Mouse (Mus musculus): ENCODE data around the gene Magi1.
A peak's percentile ranks its signal among the peaks of the same experiment; 100 is the strongest.

Magi1 gene

GRCm38 (mm10) chr6:93985111-93985510, 298.6 kb downstream of the Magi1 start:
- peak; percentile 29 for DNase-seq (ENCODE audit: extremely low spot score, low spot score)

- DNase-seq (ENCODE audit: extremely low spot score, low spot score) = no peak
Observed at GRCm38 (mm10) chr6:93983551-93983950, 300.2 kb downstream of the Magi1 start.

- DNase-seq (ENCODE audit: extremely low spot score, low spot score) = no peak
Observed at GRCm38 (mm10) chr6:93981211-93981610, 302.5 kb downstream of the Magi1 start.

- DNase-seq (ENCODE audit: extremely low spot score, low spot score) = no peak
Observed at GRCm38 (mm10) chr6:93979241-93979640, 304.5 kb downstream of the Magi1 start.

- no peak for DNase-seq (ENCODE audit: extremely low spot score, low spot score)
Observed at GRCm38 (mm10) chr6:93968721-93969120, 315.0 kb downstream of the Magi1 start.

- DNase-seq (ENCODE audit: extremely low spot score, low spot score) = no peak
Observed at GRCm38 (mm10) chr6:93962757-93963336, 320.9 kb downstream of the Magi1 start.

- DNase-seq (ENCODE audit: extremely low spot score, low spot score) = no peak
Observed at GRCm38 (mm10) chr6:93961782-93962181, 321.9 kb downstream of the Magi1 start.

- DNase-seq (ENCODE audit: extremely low spot score, low spot score) = no peak
Observed at GRCm38 (mm10) chr6:93957172-93957571, 326.5 kb downstream of the Magi1 start.

GRCm38 (mm10) chr6:93946612-93947011, 337.1 kb downstream of the Magi1 start:
- no peak for DNase-seq (ENCODE audit: extremely low spot score, low spot score)

GRCm38 (mm10) chr6:93936359-93936758, 347.4 kb downstream of the Magi1 start:
- DNase-seq (ENCODE audit: extremely low spot score, low spot score) = no peak

- DNase-seq (ENCODE audit: extremely low spot score, low spot score) = no peak
Observed at GRCm38 (mm10) chr6:93935793-93936192, 347.9 kb downstream of the Magi1 start.

- no peak for DNase-seq (ENCODE audit: extremely low spot score, low spot score)
Observed at GRCm38 (mm10) chr6:93934700-93935099, 349.0 kb downstream of the Magi1 start.

- DNase-seq (ENCODE audit: extremely low spot score, low spot score) = no peak
Observed at GRCm38 (mm10) chr6:93924568-93924967, 359.1 kb downstream of the Magi1 start.

- DNase-seq (ENCODE audit: extremely low spot score, low spot score) = no peak
Observed at GRCm38 (mm10) chr6:93923972-93924371, 359.7 kb downstream of the Magi1 start.

- no peak for DNase-seq (ENCODE audit: extremely low spot score, low spot score)
Observed at GRCm38 (mm10) chr6:93923351-93923750, 360.4 kb downstream of the Magi1 start.

- DNase-seq (ENCODE audit: extremely low spot score, low spot score) = no peak
Observed at GRCm38 (mm10) chr6:93922931-93923330, 360.8 kb downstream of the Magi1 start.

GRCm38 (mm10) chr6:93913226-93913861, 370.4 kb downstream of the Magi1 start:
- DNase-seq (ENCODE audit: extremely low spot score, low spot score) = no peak

- DNase-seq (ENCODE audit: extremely low spot score, low spot score) = peak; percentile 83
Observed at GRCm38 (mm10) chr6:93912582-93913225, 371.0 kb downstream of the Magi1 start.

GRCm38 (mm10) chr6:93912003-93912581, 371.6 kb downstream of the Magi1 start:
- peak; percentile 46 for DNase-seq (ENCODE audit: extremely low spot score, low spot score)

GRCm38 (mm10) chr6:93911420-93911819, 372.3 kb downstream of the Magi1 start:
- DNase-seq (ENCODE audit: extremely low spot score, low spot score) = peak; percentile 23

- no peak for DNase-seq (ENCODE audit: extremely low spot score, low spot score)
Observed at GRCm38 (mm10) chr6:93909976-93910375, 373.7 kb downstream of the Magi1 start.

GRCm38 (mm10) chr6:93904987-93905386, 378.7 kb downstream of the Magi1 start:
- DNase-seq (ENCODE audit: extremely low spot score, low spot score) = no peak
